ENCODE assay signal across 11 mouse cellular contexts in genomic region chr4:94715166-94715565, GRCm38 (mm10). TPM values are rescaled to one million over a fixed set of nuclear protein-coding genes. Genes with fewer than 3 reads are reported as not detected.
DNase-seq lines count a peak whose midpoint lies in the region; ATAC-seq and TF ChIP-seq lines count a peak whose summit lies in the region.
"Had no signal": no experiment of that assay in that cellular context is flagged by ENCODE, and none has a peak within 500 bp of the region (broad histone marks: within the 10 kb centered on the region; RNA-seq: fewer than 3 reads in every experiment).

No protein-coding gene starts in this region.

- TF ChIP-seq CTCF in brain, embryonic 14.5 days (IDR thresholded peaks at IDR 0.05; ENCODE audit: borderline replicate concordance, extremely low read depth, insufficient read depth, insufficient read length) = no peak

- H3K4me2 ChIP-seq in heart, embryonic 15.5 days = peak overlapping the region; percentile 31
- H3K4me2 ChIP-seq in lung, embryonic 15.5 days = no peak overlapping the region
- H3K4me2 ChIP-seq: limb, embryonic 12.5 days had no signal

- no peak for TF ChIP-seq POLR2A in brain, embryonic 14.5 days (IDR thresholded peaks at IDR 0.05; ENCODE audit: borderline replicate concordance, extremely low read depth, insufficient read depth, insufficient read length, poor library complexity, severe bottlenecking)

- H3K27ac ChIP-seq in heart, embryonic 15.5 days = peak overlapping the region; percentile 43
- peak overlapping the region; percentile 57 for H3K27ac ChIP-seq in lung, embryonic 15.5 days
- H3K27ac ChIP-seq: limb, embryonic 12.5 days had no signal

- H3K9ac ChIP-seq in heart, embryonic 15.5 days = no peak overlapping the region
- H3K9ac ChIP-seq in lung, embryonic 15.5 days = no peak overlapping the region
- H3K9ac ChIP-seq: limb, embryonic 12.5 days had no signal

- H3K9me3 ChIP-seq in heart, embryonic 15.5 days (replicated peaks) = no peaks in the 10 kb centered on the region
- H3K9me3 ChIP-seq in lung, embryonic 15.5 days = no peaks in the 10 kb centered on the region
- H3K9me3 ChIP-seq: limb, embryonic 12.5 days had no signal

- H3K36me3 ChIP-seq in heart, embryonic 15.5 days = no peaks in the 10 kb centered on the region
- no peaks in the 10 kb centered on the region for H3K36me3 ChIP-seq in lung, embryonic 15.5 days
- H3K36me3 ChIP-seq: limb, embryonic 12.5 days had no signal

- ATAC-seq in heart, embryonic 15.5 days (replicated peaks; ENCODE audit: insufficient number of reproducible peaks, insufficient read depth, low FRiP score, low read depth) = peak; percentile 66
- ATAC-seq in lung, embryonic 15.5 days (ENCODE audit: borderline replicate concordance, extremely low read depth, low FRiP score, low TSS enrichment) = peak; percentile 70; the same call in 1 of the 2 replicates
- ATAC-seq: inflammation-experienced regulatory T-cells, adult 6 months had no signal

- H3K4me3 ChIP-seq in heart, embryonic 15.5 days = no peak overlapping the region
- no peak overlapping the region for H3K4me3 ChIP-seq in lung, embryonic 15.5 days
- H3K4me3 ChIP-seq: limb, embryonic 12.5 days had no signal

- WGBS in heart, embryonic 15.5 days = 25% methylated on average over 6 of the region's 6 CpGs
- 27% methylated on average over 6 of the region's 6 CpGs for WGBS in lung, embryonic 15.5 days

- peaks cover 6% of the 10 kb centered on the region for H3K4me1 ChIP-seq in heart, embryonic 15.5 days (replicated peaks)
- H3K4me1 ChIP-seq in lung, embryonic 15.5 days = 0 out of 2 replicates have a peak, but pooled peaks cover 5% of the 10 kb centered on the region

- no peaks in the 10 kb centered on the region for H3K27me3 ChIP-seq in heart, embryonic 15.5 days
- H3K27me3 ChIP-seq in lung, embryonic 15.5 days = no peaks in the 10 kb centered on the region
- H3K27me3 ChIP-seq: limb, embryonic 12.5 days had no signal

- intact Hi-C loops in gastrocnemius, postnatal 14 days (cut with DNase I; ENCODE audit: low total_unique reads) = no loop called here

- DNase-seq in gastrocnemius, adult 18-20 months (ENCODE audit: low spot score) = peak; percentile 15
- DNase-seq in gastrocnemius, postnatal 14 days = no peak
- DNase-seq in brain, embryonic 14.5 days (ENCODE audit: low read depth) = peak; percentile 23
- DNase-seq in thymus, postnatal 10 days (ENCODE audit: low spot score in 2 of 2) = no peak
- DNase-seq in frontal cortex, postnatal 36 days (ENCODE audit: low spot score in 2 of 2) = no peak
- no peak for DNase-seq in right cerebral cortex, postnatal 4 days
- DNase-seq: thymus, adult 18-20 months had no signal

RNA-seq across cellular contexts. Expression of gene Tek, which starts 23.9 kb away (rescaled TPM):
- 10 to 100 TPM in 1 of 2 experiments, 1 to 10 TPM in 1; 8.8 to 12.2 TPM for total RNA-seq in gastrocnemius, adult 18-20 months (2021)
- total RNA-seq in gastrocnemius, postnatal 14 days (2021) = 10 to 100 TPM; 22.5 to 25.3 TPM
- 5.4 and 8.7 TPM in 2 replicates for polyA plus RNA-seq in brain, embryonic 14.5 days (2012; rRNA removed)
- 37.1 and 45.3 TPM in 2 replicates for polyA plus RNA-seq in heart, embryonic 15.5 days (2015; fragmentation: Nextera tagmentation; extraction: Ambion mirVana)
- 37.4 and 41.8 TPM in 2 replicates for polyA plus RNA-seq in lung, embryonic 15.5 days (2015; fragmentation: Nextera tagmentation; extraction: Ambion mirVana)
- polyA plus RNA-seq: inflammation-experienced regulatory T-cells, adult 6 months had no signal

Comparison
In these comparisons a context has a peak if more than half of its experiments do, and no peak if none do; other contexts are left out.
1. DNase-seq: peak in gastrocnemius, adult 18-20 months (single experiment) and brain, embryonic 14.5 days (single experiment); none in gastrocnemius, postnatal 14 days (single experiment), thymus, postnatal 10 days (0 of 2), frontal cortex, postnatal 36 days (0 of 2) and right cerebral cortex, postnatal 4 days (single experiment).